Mouse (Mus musculus) heart, postnatal 0 days (tissue): ENCODE measurements around the gene Stk38l.

ENCODE experiments used
- CTCF ChIP-seq: IDR thresholded peaks from 2 replicates; pipeline ENCODE4 v1.5.1; 2016; ENCODE audit warnings: antibody characterized with exemption, control low read depth, low read depth
- EP300 ChIP-seq: IDR thresholded peaks from 2 replicates; pipeline ENCODE4 v1.6.1; 2016; ENCODE audit warnings: antibody characterized with exemption, low read depth

GRCm38 (mm10) chr6:146676904-146677303, 47.9 kb upstream of the Stk38l start:
- no peak for TF ChIP-seq EP300
- TF ChIP-seq CTCF: no peak
